Mouse (Mus musculus) liver, postnatal 0 days (tissue): ENCODE measurements around the gene Olfr823.

Experiments
- CTCF ChIP-seq: sonication (generic); IDR thresholded peaks from 2 replicates; pipeline ENCODE4 v1.5.1; 2016; ENCODE audit warnings: antibody characterized with exemption, low read depth
- EP300 ChIP-seq: IDR thresholded peaks from 2 replicates; pipeline ENCODE4 v1.6.1; 2016; ENCODE audit warnings: antibody characterized with exemption, low read depth, mild to moderate bottlenecking

DNA sequence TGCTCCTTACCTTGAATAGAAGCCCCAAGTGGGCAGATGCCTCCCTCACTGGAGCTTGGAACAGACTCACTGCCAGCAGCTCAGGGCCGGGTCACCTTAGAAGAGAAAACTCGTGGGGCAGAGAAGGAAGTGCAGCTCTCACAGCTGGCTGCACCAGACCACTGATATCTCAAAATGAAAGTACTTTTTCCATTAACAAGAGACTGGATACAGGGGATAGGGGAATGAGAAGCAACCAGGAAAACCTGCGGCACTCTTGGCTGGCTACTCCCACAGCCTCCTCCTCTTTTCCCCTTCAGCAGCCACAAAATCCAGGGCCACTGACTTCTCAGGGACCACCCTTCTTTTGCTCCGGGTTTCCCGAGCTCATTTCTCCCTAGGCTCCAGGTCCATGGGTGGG, 28.9 kb upstream of the Olfr823 start:
- TF ChIP-seq CTCF (no peak), EP300 (no peak)
